Mouse (Mus musculus): Measurements from ENCODE around the gene Ndufc2. TPM values are rescaled to one million over a fixed set of nuclear protein-coding genes. Genes with fewer than 3 reads are reported as not detected.

Ndufc2 gene
- total and polyA plus RNA-seq, 3 experiments = 242 to 280 TPM; not detected in 1

- Histone ChIP-seq H3K4me1 (ENCODE audit: control insufficient read depth in 1 of 2, insufficient read depth in 2 of 2, low read length in 2 of 2) (no peaks in the 10 kb centered on the region), H3K79me2 (ENCODE audit: control insufficient read depth, insufficient read depth, low read length, poor library complexity) (no peaks in the 10 kb centered on the region), H3K27ac (ENCODE audit: control insufficient read depth, low read depth, low read length) (no peak overlapping the region), H3K27me3 (ENCODE audit: control insufficient read depth in 1 of 2, insufficient read depth in 2 of 2, low read length in 2 of 2) (peaks cover 0 to 2% of the 10 kb centered on the region in 2 experiments; a peak in 1 of 4 replicates), H3K9me3 (replicated peaks; ENCODE audit: insufficient read depth, low read length) (no peaks in the 10 kb centered on the region), H3K36me3 (ENCODE audit: control insufficient read depth in 1 of 2, insufficient read depth in 2 of 2, low read length in 2 of 2) (no peaks in the 10 kb centered on the region), H3K4me3 (ENCODE audit: control insufficient read depth in 1 of 2, insufficient read depth in 1 of 2, low read depth in 2 of 2, low read length in 2 of 2) (0 out of 4 replicates have a peak overlapping the region, but pooled peaks of 1 of the 2 experiments have one; percentile 4), H3K9ac (ENCODE audit: control insufficient read depth, low read depth, low read length, poor library complexity, severe bottlenecking) (no peak overlapping the region)
- DNase-seq (ENCODE audit: low read depth, low spot score) = peak; percentile 84
- TF ChIP-seq TAL1 (IDR thresholded peaks at IDR 0.05; ENCODE audit: low read length) (no peak), POLR2AphosphoS2 (IDR thresholded peaks at IDR 0.05; ENCODE audit: low read length) (no peak), SIN3A (IDR thresholded peaks at IDR 0.05; ENCODE audit: low read length) (0 out of 2 replicates have a peak, but pooled peaks have one; percentile 35), GABPA (IDR thresholded peaks at IDR 0.05; ENCODE audit: low read depth, low read length) (no peak), MYC (IDR thresholded peaks at IDR 0.05; ENCODE audit: low read depth, low read length) (no peak), MEF2A (IDR thresholded peaks at IDR 0.05; ENCODE audit: extremely low read depth, insufficient replicate concordance, low read depth, low read length, poor library complexity, severe bottlenecking) (no peak), ETS1 (IDR thresholded peaks at IDR 0.05; ENCODE audit: low read depth, low read length) (no peak), SMC3 (IDR thresholded peaks at IDR 0.05; ENCODE audit: low read depth, low read length) (peak; percentile 85), GATA1 (IDR thresholded peaks at IDR 0.05; ENCODE audit: low read depth, low read length) (no peak), HCFC1 (IDR thresholded peaks at IDR 0.05; ENCODE audit: low read depth, low read length) (no peak), MAX (IDR thresholded peaks at IDR 0.05; ENCODE audit: low read length) (no peak), TCF12 (IDR thresholded peaks at IDR 0.05; ENCODE audit: low read depth, low read length) (no peak), CTCF (IDR thresholded peaks at IDR 0.05 in 2 of 3, conservative IDR thresholded peaks at IDR 0.05 in 1 of 3; ENCODE audit: control insufficient read depth in 1 of 3, insufficient read depth in 1 of 3, low read depth in 2 of 3, low read length in 3 of 3, poor library complexity in 1 of 3, severe bottlenecking in 1 of 3) (peak; percentile 83 to 96 (median 89)), NRF1 (IDR thresholded peaks at IDR 0.05; ENCODE audit: insufficient read depth, low read depth, low read length, poor library complexity, severe bottlenecking) (no peak), RAD21 (IDR thresholded peaks at IDR 0.05; ENCODE audit: low read depth, low read length) (peak; percentile 93), ZC3H11A (IDR thresholded peaks at IDR 0.05; ENCODE audit: low read depth, low read length) (peak; percentile 82), POLR2A (IDR thresholded peaks at IDR 0.05; ENCODE audit: control insufficient read depth in 1 of 2, insufficient read depth in 1 of 2, low read depth in 1 of 2, low read length in 2 of 2, poor library complexity in 1 of 2) (no peak), CHD1 (IDR thresholded peaks at IDR 0.05; ENCODE audit: low read depth, low read length) (no peak), MXI1 (IDR thresholded peaks at IDR 0.05; ENCODE audit: low read depth, low read length) (0 out of 2 replicates have a peak, but pooled peaks have one; percentile 26)
These were observed 24.9 kb downstream of the Ndufc2 start for GRCm38 (mm10) chr7:97424621-97425245.

GRCm38 (mm10) chr7:97426566-97426965, 26.8 kb downstream of the Ndufc2 start:
- Histone ChIP-seq H3K4me3 (ENCODE audit: control insufficient read depth in 1 of 2, insufficient read depth in 1 of 2, low read depth in 2 of 2, low read length in 2 of 2) (no peak overlapping the region), H3K4me1 (ENCODE audit: control insufficient read depth in 1 of 2, insufficient read depth in 2 of 2, low read length in 2 of 2) (no peaks in the 10 kb centered on the region), H3K9ac (ENCODE audit: control insufficient read depth, low read depth, low read length, poor library complexity, severe bottlenecking) (no peak overlapping the region), H3K36me3 (ENCODE audit: control insufficient read depth in 1 of 2, insufficient read depth in 2 of 2, low read length in 2 of 2) (no peaks in the 10 kb centered on the region), H3K27ac (ENCODE audit: control insufficient read depth, low read depth, low read length) (no peak overlapping the region), H3K9me3 (replicated peaks; ENCODE audit: insufficient read depth, low read length) (no peaks in the 10 kb centered on the region), H3K79me2 (ENCODE audit: control insufficient read depth, insufficient read depth, low read length, poor library complexity) (no peaks in the 10 kb centered on the region), H3K27me3 (ENCODE audit: control insufficient read depth in 1 of 2, insufficient read depth in 2 of 2, low read length in 2 of 2) (peaks cover 0 to 2% of the 10 kb centered on the region in 2 experiments; a peak in 1 of 4 replicates)
- DNase-seq (ENCODE audit: low read depth, low spot score) = no peak
- TF ChIP-seq MXI1 (IDR thresholded peaks at IDR 0.05; ENCODE audit: low read depth, low read length) = no peak
- TF ChIP-seq MYC (IDR thresholded peaks at IDR 0.05; ENCODE audit: low read depth, low read length) = no peak
- no peak for TF ChIP-seq NELFE (IDR thresholded peaks at IDR 0.05; ENCODE audit: low read depth, low read length)
- no peak for TF ChIP-seq ZC3H11A (IDR thresholded peaks at IDR 0.05; ENCODE audit: low read depth, low read length)
- no peak for TF ChIP-seq GABPA (IDR thresholded peaks at IDR 0.05; ENCODE audit: low read depth, low read length)
- no peak for TF ChIP-seq SMC3 (IDR thresholded peaks at IDR 0.05; ENCODE audit: low read depth, low read length)
- TF ChIP-seq ZKSCAN1 (IDR thresholded peaks at IDR 0.05; ENCODE audit: low read depth, low read length) = no peak
- TF ChIP-seq TAL1 (IDR thresholded peaks at IDR 0.05; ENCODE audit: low read length) = no peak
- no peak for TF ChIP-seq KAT2A (conservative IDR thresholded peaks at IDR 0.05; ENCODE audit: low read depth, low read length)
- TF ChIP-seq ETS1 (IDR thresholded peaks at IDR 0.05; ENCODE audit: low read depth, low read length) = no peak
- TF ChIP-seq NRF1 (IDR thresholded peaks at IDR 0.05; ENCODE audit: insufficient read depth, low read depth, low read length, poor library complexity, severe bottlenecking) = no peak
- TF ChIP-seq RAD21 (IDR thresholded peaks at IDR 0.05; ENCODE audit: low read depth, low read length) = no peak
- TF ChIP-seq GATA1 (IDR thresholded peaks at IDR 0.05; ENCODE audit: low read depth, low read length) = no peak
- TF ChIP-seq UBTF (IDR thresholded peaks at IDR 0.05; ENCODE audit: borderline replicate concordance, insufficient read depth, low read depth, low read length) = no peak
- TF ChIP-seq JUND (IDR thresholded peaks at IDR 0.05; ENCODE audit: low read depth, low read length) = no peak
